Mouse (Mus musculus) megakaryocyte, adult 5-6 weeks (primary cell): Measurements from ENCODE around the gene Aqp11. TPM values are rescaled to one million over a fixed set of nuclear protein-coding genes. Genes with fewer than 3 reads are reported as not detected.
A peak's percentile ranks its signal among the peaks of the same experiment; 100 is the strongest.

Experiments
- ATAC-seq: 2 replicates; pipeline ENCODE4 v1.8.0; 2016; ENCODE audit warnings: mild to moderate bottlenecking, inconsistent platforms; ENCODE audit not compliant: poor library complexity, severe bottlenecking
- total RNA-seq, 2 experiments: library from RNA; stranded (forward) in 1 of 2; stranded (reverse) in 1 of 2; fragments of 153-499, 151-499 nt in 1 of 2; fragments of 221-1000, 200-1000 nt in 1 of 2; gene quantifications; 2 replicates each; pipeline versions ENCODE4 v1.2.3 to v1.2.4; 2015 to 2017

Gene Aqp11
- 0.23 and 0.42 TPM in 2 replicates for total RNA-seq (2015)
- total RNA-seq (2017), result 0.04 TPM in 2 replicates

- peak; percentile 89 for ATAC-seq
Observed at GRCm38 (mm10) chr7:97737638-97738456, at the start of gene Aqp11. TSS of gene Aqp11 (minus strand) at chr7:97738289.

- ATAC-seq, result no peak
Observed at GRCm38 (mm10) chr7:97783523-97783922, 45.4 kb upstream of the Aqp11 start.

GRCm38 (mm10) chr7:97781496-97781895 is 43.4 kb upstream of the Aqp11 start:
- no peak for ATAC-seq

- peak; percentile 78 for ATAC-seq
Observed at GRCm38 (mm10) chr7:97780815-97781214, 42.7 kb upstream of the Aqp11 start.

GRCm38 (mm10) chr7:97780222-97780621 is 42.1 kb upstream of the Aqp11 start:
- ATAC-seq, result no peak

- no peak for ATAC-seq
Observed at GRCm38 (mm10) chr7:97777191-97777590, 39.1 kb upstream of the Aqp11 start.

- ATAC-seq, result no peak
Observed at GRCm38 (mm10) chr7:97775923-97776322, 37.8 kb upstream of the Aqp11 start.

GRCm38 (mm10) chr7:97775380-97775779 is 37.3 kb upstream of the Aqp11 start:
- no peak for ATAC-seq

GRCm38 (mm10) chr7:97770841-97771620 is 32.9 kb upstream of the Aqp11 start:
- ATAC-seq, result no peak

GRCm38 (mm10) chr7:97769020-97769419 is 30.9 kb upstream of the Aqp11 start:
- ATAC-seq, result no peak

GRCm38 (mm10) chr7:97767841-97768240 is 29.8 kb upstream of the Aqp11 start:
- ATAC-seq, result no peak

- ATAC-seq, result no peak
Observed at GRCm38 (mm10) chr7:97766406-97767166, 28.5 kb upstream of the Aqp11 start.

- no peak for ATAC-seq
Observed at GRCm38 (mm10) chr7:97765963-97766347, 27.9 kb upstream of the Aqp11 start.

- ATAC-seq, result peak; percentile 94
Observed at GRCm38 (mm10) chr7:97765181-97765962, 27.3 kb upstream of the Aqp11 start.

GRCm38 (mm10) chr7:97764591-97764990 is 26.5 kb upstream of the Aqp11 start:
- ATAC-seq, result no peak

- peak; percentile 90 for ATAC-seq
Observed at GRCm38 (mm10) chr7:97756967-97757881, 19.1 kb upstream of the Aqp11 start.

GRCm38 (mm10) chr7:97749207-97750190 is 11.4 kb upstream of the Aqp11 start:
- ATAC-seq, result peak; percentile 40
